Mouse (Mus musculus) heart, embryonic 12.5 days (tissue): ENCODE results near the gene Slc16a12. TPM values are rescaled to one million over a fixed set of nuclear protein-coding genes. Genes with fewer than 3 reads are reported as not detected.
A peak's percentile ranks its signal among the peaks of the same experiment; 100 is the strongest.

Experiments used
- ATAC-seq: fragments of 200-750 bp; cut with Nextera tagmentation; 2 replicates; pipeline ENCODE4 v1.8.0; 2017; ENCODE audit warnings: moderate TSS enrichment, moderate library complexity; ENCODE audit not compliant: insufficient number of reproducible peaks, low FRiP score
- H3K27ac ChIP-seq: fragments of 300-500 bp; sonication (generic); 2 replicates; pipeline ENCODE4 v1.5.1; 2016; ENCODE audit warnings: mild to moderate bottlenecking, moderate library complexity; ENCODE audit not compliant: poor library complexity, severe bottlenecking
- H3K27me3 ChIP-seq: fragments of 300-500 bp; sonication (generic); replicated peaks from 2 replicates; pipeline ENCODE4 v1.6.1; 2016; ENCODE audit warnings: mild to moderate bottlenecking, moderate library complexity
- H3K36me3 ChIP-seq: fragments of 300-500 bp; sonication (generic); 2 replicates; pipeline ENCODE4 v1.6.1; 2016; ENCODE audit warnings: mild to moderate bottlenecking, moderate library complexity
- H3K4me1 ChIP-seq: fragments of 300-500 bp; sonication (generic); replicated peaks from 2 replicates; pipeline ENCODE4 v1.6.1; 2016; ENCODE audit warnings: mild to moderate bottlenecking
- H3K4me2 ChIP-seq: fragments of 300-500 bp; sonication (generic); 2 replicates; pipeline ENCODE4 v1.6.1; 2016; ENCODE audit warnings: mild to moderate bottlenecking, moderate library complexity
- H3K4me3 ChIP-seq: fragments of 300-500 bp; sonication (generic); 2 replicates; pipeline ENCODE4 v1.5.1; 2016; ENCODE audit warnings: mild to moderate bottlenecking
- H3K9ac ChIP-seq: fragments of 300-500 bp; sonication (generic); 2 replicates; pipeline ENCODE4 v1.6.1; 2016; ENCODE audit warnings: mild to moderate bottlenecking, moderate library complexity
- H3K9me3 ChIP-seq: fragments of 300-500 bp; sonication (generic); replicated peaks from 2 replicates; pipeline ENCODE4 v1.6.1; 2016; ENCODE audit warnings: mild to moderate bottlenecking, moderate library complexity
- WGBS: fragments of 180-500 bp; shearing (Covaris S2); methylation state at CpG from one replicate; pipeline ENCODE4 v1.1.7; 2016; 5-methylcytosine and 5-hydroxymethylcytosine counted together
- polyA plus RNA-seq: library from polyadenylated mRNA; unstranded; fragments of >200 nt; fragmentation: Nextera tagmentation; extraction: Ambion mirVana; gene quantifications from 2 replicates; pipeline ENCODE4 v1.2.1, GENCODE M21; 2016

Slc16a12 gene
- polyA plus RNA-seq, 1 experiment from 2014 or later = 37.2 TPM

GRCm38 (mm10) chr19:34707571-34707970 lies 39.5 kb downstream of the Slc16a12 start:
- Histone ChIP-seq H3K27me3 (no peaks in the 10 kb centered on the region), H3K36me3 (no peaks in the 10 kb centered on the region), H3K4me1 (peaks cover 14% of the 10 kb centered on the region), H3K9me3 (no peaks in the 10 kb centered on the region), H3K4me2 (no peak overlapping the region), H3K4me3 (no peak overlapping the region), H3K9ac (no peak overlapping the region), H3K27ac (no peak overlapping the region)
- ATAC-seq = no peak
- 67% methylated on average over 2 of the region's 2 CpGs for WGBS

- H3K9me3 ChIP-seq = no peaks in the 10 kb centered on the region
- no peak overlapping the region for H3K4me3 ChIP-seq
- H3K9ac ChIP-seq = no peak overlapping the region
- 34% methylated on average over 6 of the region's 6 CpGs for WGBS
- H3K4me2 ChIP-seq = peak overlapping the region; percentile 45
- H3K4me1 ChIP-seq = peaks cover 11% of the 10 kb centered on the region
- H3K27ac ChIP-seq = peak overlapping the region; percentile 52; the same call in 1 of the 2 replicates
- ATAC-seq = no peak
- no peaks in the 10 kb centered on the region for H3K36me3 ChIP-seq
- no peaks in the 10 kb centered on the region for H3K27me3 ChIP-seq
Measured at GRCm38 (mm10) chr19:34706261-34706660, 40.8 kb downstream of the Slc16a12 start.

GRCm38 (mm10) chr19:34705141-34705540 lies 41.9 kb downstream of the Slc16a12 start:
- H3K4me2 ChIP-seq = no peak overlapping the region
- H3K9ac ChIP-seq = no peak overlapping the region
- no peak for ATAC-seq
- no peak overlapping the region for H3K4me3 ChIP-seq
- H3K9me3 ChIP-seq = no peaks in the 10 kb centered on the region
- no peak overlapping the region for H3K27ac ChIP-seq
- H3K36me3 ChIP-seq = no peaks in the 10 kb centered on the region
- peaks cover 11% of the 10 kb centered on the region for H3K4me1 ChIP-seq
- no peaks in the 10 kb centered on the region for H3K27me3 ChIP-seq
- 93% methylated on average over 1 of the region's 1 CpGs for WGBS

- Histone ChIP-seq H3K27ac (no peak overlapping the region), H3K27me3 (no peaks in the 10 kb centered on the region), H3K9me3 (no peaks in the 10 kb centered on the region), H3K4me2 (no peak overlapping the region), H3K4me3 (no peak overlapping the region), H3K4me1 (no peaks in the 10 kb centered on the region), H3K36me3 (no peaks in the 10 kb centered on the region), H3K9ac (no peak overlapping the region)
- WGBS = 82% methylated on average over 2 of the region's 2 CpGs
- ATAC-seq = no peak
Measured at GRCm38 (mm10) chr19:34699300-34699699, 47.8 kb downstream of the Slc16a12 start.

- Histone ChIP-seq H3K36me3 (no peaks in the 10 kb centered on the region), H3K9me3 (no peaks in the 10 kb centered on the region), H3K4me1 (no peaks in the 10 kb centered on the region), H3K4me2 (no peak overlapping the region), H3K27ac (no peak overlapping the region), H3K4me3 (no peak overlapping the region), H3K9ac (no peak overlapping the region), H3K27me3 (no peaks in the 10 kb centered on the region)
- no peak for ATAC-seq
- 52% methylated on average over 1 of the region's 1 CpGs for WGBS
Measured at GRCm38 (mm10) chr19:34698852-34699251, 48.2 kb downstream of the Slc16a12 start.

- Histone ChIP-seq H3K4me1 (no peaks in the 10 kb centered on the region), H3K4me2 (no peak overlapping the region), H3K27ac (no peak overlapping the region), H3K27me3 (no peaks in the 10 kb centered on the region), H3K4me3 (no peak overlapping the region), H3K36me3 (no peaks in the 10 kb centered on the region), H3K9ac (no peak overlapping the region), H3K9me3 (no peaks in the 10 kb centered on the region)
- ATAC-seq = no peak
- WGBS = 86% methylated on average over 3 of the region's 3 CpGs
Measured at GRCm38 (mm10) chr19:34698432-34698831, 48.7 kb downstream of the Slc16a12 start.

- H3K36me3 ChIP-seq = no peaks in the 10 kb centered on the region
- H3K4me1 ChIP-seq = no peaks in the 10 kb centered on the region
- H3K9me3 ChIP-seq = no peaks in the 10 kb centered on the region
- no peak for ATAC-seq
- no peak overlapping the region for H3K9ac ChIP-seq
- no peaks in the 10 kb centered on the region for H3K27me3 ChIP-seq
- 72% methylated on average over 2 of the region's 2 CpGs for WGBS
- H3K4me3 ChIP-seq = no peak overlapping the region
- no peak overlapping the region for H3K27ac ChIP-seq
- no peak overlapping the region for H3K4me2 ChIP-seq
Measured at GRCm38 (mm10) chr19:34697461-34697860, 49.6 kb downstream of the Slc16a12 start.

GRCm38 (mm10) chr19:34696352-34696986 lies 50.6 kb downstream of the Slc16a12 start:
- Histone ChIP-seq H3K4me2 (no peak overlapping the region), H3K27ac (no peak overlapping the region)

GRCm38 (mm10) chr19:34691402-34691801 lies 55.7 kb downstream of the Slc16a12 start:
- no peak for ATAC-seq
- no peak overlapping the region for H3K4me3 ChIP-seq
- 83% methylated on average over 6 of the region's 6 CpGs for WGBS

More at GRCm38 (mm10) chr19:34696352-34696986, 50.6 kb downstream of the Slc16a12 start:
- no peak overlapping the region for H3K9ac ChIP-seq
- no peaks in the 10 kb centered on the region for H3K9me3 ChIP-seq
- H3K4me3 ChIP-seq = no peak overlapping the region
- ATAC-seq = no peak
- 89% methylated on average over 8 of the region's 8 CpGs for WGBS
- H3K4me1 ChIP-seq = no peaks in the 10 kb centered on the region
- H3K27me3 ChIP-seq = no peaks in the 10 kb centered on the region
- H3K36me3 ChIP-seq = no peaks in the 10 kb centered on the region

GRCm38 (mm10) chr19:34685530-34685929 lies 61.6 kb downstream of the Slc16a12 start:
- H3K36me3 ChIP-seq = no peaks in the 10 kb centered on the region
- no peak for ATAC-seq

More at GRCm38 (mm10) chr19:34691402-34691801, 55.7 kb downstream of the Slc16a12 start:
- Histone ChIP-seq H3K36me3 (no peaks in the 10 kb centered on the region), H3K27ac (no peak overlapping the region), H3K4me2 (no peak overlapping the region), H3K9ac (no peak overlapping the region), H3K27me3 (no peaks in the 10 kb centered on the region), H3K4me1 (no peaks in the 10 kb centered on the region), H3K9me3 (no peaks in the 10 kb centered on the region)

GRCm38 (mm10) chr19:34684857-34685256 lies 62.2 kb downstream of the Slc16a12 start:
- H3K4me3 ChIP-seq = no peak overlapping the region
- no peak overlapping the region for H3K9ac ChIP-seq
- H3K9me3 ChIP-seq = no peaks in the 10 kb centered on the region
- 47% methylated on average over 1 of the region's 1 CpGs for WGBS
- no peak overlapping the region for H3K27ac ChIP-seq
- no peak for ATAC-seq
- no peak overlapping the region for H3K4me2 ChIP-seq
- H3K4me1 ChIP-seq = no peaks in the 10 kb centered on the region
- H3K36me3 ChIP-seq = no peaks in the 10 kb centered on the region
- H3K27me3 ChIP-seq = no peaks in the 10 kb centered on the region

More at GRCm38 (mm10) chr19:34685530-34685929, 61.6 kb downstream of the Slc16a12 start:
- Histone ChIP-seq H3K4me1 (no peaks in the 10 kb centered on the region), H3K9ac (no peak overlapping the region), H3K27ac (no peak overlapping the region), H3K27me3 (no peaks in the 10 kb centered on the region), H3K4me3 (no peak overlapping the region), H3K9me3 (no peaks in the 10 kb centered on the region), H3K4me2 (no peak overlapping the region)
- 94% methylated on average over 1 of the region's 1 CpGs for WGBS

- Histone ChIP-seq H3K4me2 (no peak overlapping the region), H3K27me3 (no peaks in the 10 kb centered on the region), H3K9me3 (no peaks in the 10 kb centered on the region), H3K4me3 (no peak overlapping the region), H3K36me3 (peaks cover 5% of the 10 kb centered on the region; the same call in 1 of the 2 replicates), H3K27ac (no peak overlapping the region), H3K9ac (no peak overlapping the region), H3K4me1 (peaks cover 12% of the 10 kb centered on the region)
- peak; percentile 74 for ATAC-seq
- 50% methylated on average over 4 of the region's 4 CpGs for WGBS
Measured at GRCm38 (mm10) chr19:34678428-34678827, 68.7 kb downstream of the Slc16a12 start.
